Mouse (Mus musculus) lung, postnatal 36 days (tissue): ENCODE measurements around the gene Scn10a.
A peak's percentile ranks its signal among the peaks of the same experiment; 100 is the strongest.

Source experiments
- DNase-seq: peaks from one replicate; pipeline ENCODE4 v3.0.0; 2022; ENCODE audit warnings: mixed read lengths

Scn10a gene

GRCm38 (mm10) chr9:119719222-119719621 lies at the start of gene Scn10a:
Scn10a (minus strand) TSS chr9:119719322.
- DNase-seq = no peak

- DNase-seq = peak; percentile 64
Measured at GRCm38 (mm10) chr9:119768585-119768984, 49.5 kb upstream of the Scn10a start.

DNA sequence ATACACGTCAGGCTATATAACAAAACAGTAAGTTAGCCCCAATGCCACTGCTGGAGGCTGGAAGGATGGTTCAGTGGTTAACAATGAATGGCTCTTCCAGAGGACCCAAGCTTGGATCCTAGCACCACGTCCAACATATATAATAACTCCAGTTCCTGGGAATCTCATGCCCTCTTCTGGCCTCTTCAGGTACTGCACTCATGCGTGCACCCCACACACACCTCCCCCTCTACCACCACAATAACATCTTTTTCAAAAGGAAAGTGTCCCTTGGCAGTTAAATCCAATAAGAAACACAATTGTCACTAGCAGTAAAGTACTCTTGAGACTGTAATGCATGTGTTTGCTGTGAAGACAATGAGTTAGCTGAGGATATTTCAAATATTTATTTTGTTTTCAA lies 41.1 kb upstream of the Scn10a start:
- DNase-seq = no peak

- no peak for DNase-seq
Measured at GRCm38 (mm10) chr9:119759457-119759856, 40.3 kb upstream of the Scn10a start.

DNA sequence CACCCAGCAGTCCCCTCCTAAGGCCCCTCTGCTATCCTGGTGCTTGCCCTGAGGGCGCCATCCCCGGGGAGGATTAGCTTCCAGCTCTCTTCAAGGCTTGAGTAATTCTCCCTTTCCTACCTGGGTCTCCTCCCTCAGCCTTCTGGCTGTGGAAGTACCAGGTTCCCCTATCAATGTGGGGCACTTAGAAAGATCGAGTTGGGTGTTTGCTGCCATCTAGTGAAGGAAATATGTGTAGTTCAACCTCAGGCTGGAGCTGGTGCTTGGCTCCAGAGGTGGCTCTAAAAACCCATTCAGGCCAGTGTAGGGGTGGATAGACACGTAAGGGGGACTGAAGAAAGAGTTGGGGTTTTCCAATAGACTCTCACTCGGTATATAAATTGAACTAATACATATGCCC lies 32.4 kb upstream of the Scn10a start:
- DNase-seq = peak; percentile 23

DNA sequence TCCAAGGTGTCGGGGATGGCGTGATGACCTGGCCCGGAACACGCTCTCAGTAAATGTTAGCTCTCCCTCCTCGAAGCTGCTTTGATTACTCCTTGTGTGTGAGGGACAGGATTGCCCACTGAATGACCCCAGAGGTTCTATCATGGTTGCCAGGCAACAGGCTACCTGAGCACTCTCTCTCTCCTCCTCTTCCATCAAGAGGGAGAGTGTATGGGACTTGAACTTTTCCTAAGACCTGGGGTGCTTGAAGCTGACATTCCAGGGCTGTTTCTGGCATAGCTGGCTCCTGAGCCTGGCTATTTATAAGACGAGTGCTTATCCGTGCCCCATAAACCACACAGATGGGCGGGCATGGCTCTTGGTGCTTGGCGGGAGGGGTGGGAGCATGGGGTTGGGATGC lies 30.0 kb upstream of the Scn10a start:
- DNase-seq = no peak

DNA sequence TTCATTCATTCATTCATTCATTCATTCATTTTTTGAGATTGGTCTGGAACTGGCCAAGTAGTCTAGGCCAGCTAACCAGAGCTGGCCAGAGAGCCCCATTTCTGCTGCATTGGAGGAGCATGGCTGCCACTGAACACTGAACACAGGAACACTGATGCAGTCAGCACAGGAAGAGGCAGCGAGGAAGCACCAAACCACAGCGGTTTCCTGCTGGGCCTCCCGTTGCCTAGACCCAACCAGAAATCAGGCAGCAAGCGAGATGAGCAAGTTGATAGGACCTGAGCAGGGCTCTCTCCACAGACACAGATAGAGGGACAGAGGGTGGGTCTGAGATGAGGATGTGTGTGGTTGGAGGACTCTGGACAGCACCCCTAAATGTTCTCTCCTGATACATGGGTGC lies 24.8 kb upstream of the Scn10a start:
- DNase-seq = peak; percentile 22

GRCm38 (mm10) chr9:119743312-119743711 lies 24.2 kb upstream of the Scn10a start:
- DNase-seq = no peak

DNA sequence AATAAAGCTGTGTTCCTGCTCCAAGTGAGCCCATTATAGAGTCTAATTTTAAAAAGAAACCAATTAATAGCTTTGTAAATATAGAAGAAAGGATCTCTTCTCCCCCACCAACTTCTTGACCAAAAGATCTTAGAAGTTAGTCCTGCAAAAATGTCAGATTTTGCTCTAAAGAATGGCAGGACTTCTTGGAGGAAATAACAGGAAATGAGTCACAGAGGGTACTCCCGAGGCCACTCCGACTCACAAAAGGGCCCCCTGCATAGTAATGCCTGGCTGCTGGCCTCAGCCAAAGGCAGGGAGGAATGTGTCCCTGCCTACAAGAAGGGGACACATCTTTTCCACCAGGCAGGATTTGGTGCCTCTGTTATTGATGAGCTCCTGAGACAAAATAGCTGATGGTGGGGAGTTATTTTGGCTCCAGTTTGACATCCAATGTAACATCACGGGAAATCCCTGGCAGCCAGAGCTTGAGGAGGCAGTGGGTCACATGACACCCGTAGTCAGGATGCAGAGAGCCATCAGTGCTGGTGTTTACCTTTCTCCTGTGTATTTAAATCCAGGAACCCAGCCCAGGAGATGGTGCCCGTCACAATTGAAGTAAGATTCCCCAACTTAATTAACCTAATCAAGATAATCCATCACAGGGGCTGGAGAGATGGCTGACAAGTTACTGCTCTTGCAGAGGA lies 22.1 kb upstream of the Scn10a start:
- no peak for DNase-seq

DNA sequence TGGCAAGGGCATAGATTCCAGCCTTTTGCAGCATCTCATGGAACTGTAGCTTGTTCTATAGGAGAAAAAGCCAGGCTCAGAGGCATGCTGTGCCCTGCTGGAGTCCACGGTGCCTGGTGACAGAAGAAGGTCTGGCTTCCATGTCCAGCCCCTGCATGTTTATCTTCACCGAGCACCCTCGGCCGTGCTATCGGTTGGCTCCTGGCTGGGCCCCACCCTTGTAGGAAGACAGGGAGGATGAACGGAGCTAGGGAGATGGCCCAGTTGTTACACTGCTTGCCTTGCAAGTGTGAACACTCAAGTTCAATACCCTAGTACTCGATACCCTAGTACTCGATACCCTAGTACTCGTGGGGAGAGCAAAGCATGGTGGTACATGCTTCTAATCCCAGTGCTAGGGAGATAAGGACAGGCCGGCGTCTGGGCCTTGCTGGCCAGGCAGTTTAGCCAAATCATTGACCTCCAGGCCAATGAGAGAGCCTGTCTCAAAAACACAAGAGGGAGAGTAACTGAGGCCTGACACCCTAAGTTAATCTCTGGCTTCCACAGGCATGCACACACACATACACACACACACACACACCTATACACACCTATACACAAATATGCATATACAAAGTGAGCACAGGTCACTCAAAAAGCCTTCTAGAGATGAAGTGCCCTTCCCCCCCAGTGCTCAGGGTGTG lies 9.4 kb upstream of the Scn10a start:
- no peak for DNase-seq

- no peak for DNase-seq
Measured at GRCm38 (mm10) chr9:119726990-119727389, 7.9 kb upstream of the Scn10a start.

DNA sequence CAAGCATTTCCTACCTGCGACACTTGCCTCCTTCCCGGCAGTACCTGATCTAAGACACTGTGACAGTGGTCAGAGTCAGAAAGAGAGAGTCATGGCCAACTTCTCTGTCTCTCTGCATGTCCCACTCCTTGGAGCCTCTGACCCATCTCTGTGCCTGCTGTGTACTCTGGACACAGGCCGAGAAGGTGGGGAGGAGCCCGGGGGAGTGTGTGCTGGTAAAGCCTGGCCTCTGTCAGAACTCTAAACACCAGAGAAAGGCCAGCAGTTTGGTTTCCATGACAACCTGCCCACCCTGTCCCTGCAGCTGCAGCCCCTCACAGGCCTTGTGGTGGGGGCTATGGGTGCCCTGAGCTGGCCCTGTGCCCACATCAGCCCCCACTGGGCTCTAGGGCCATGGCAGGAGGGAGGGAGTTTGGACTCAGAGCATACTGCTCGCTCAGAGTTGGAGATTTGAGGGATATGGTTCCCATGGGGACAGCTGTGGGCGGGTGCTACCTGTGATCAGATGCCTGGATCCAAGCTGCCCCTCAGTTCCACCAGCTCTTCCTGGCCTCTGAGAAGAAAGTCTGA lies 6.3 kb upstream of the Scn10a start:
- no peak for DNase-seq

DNA sequence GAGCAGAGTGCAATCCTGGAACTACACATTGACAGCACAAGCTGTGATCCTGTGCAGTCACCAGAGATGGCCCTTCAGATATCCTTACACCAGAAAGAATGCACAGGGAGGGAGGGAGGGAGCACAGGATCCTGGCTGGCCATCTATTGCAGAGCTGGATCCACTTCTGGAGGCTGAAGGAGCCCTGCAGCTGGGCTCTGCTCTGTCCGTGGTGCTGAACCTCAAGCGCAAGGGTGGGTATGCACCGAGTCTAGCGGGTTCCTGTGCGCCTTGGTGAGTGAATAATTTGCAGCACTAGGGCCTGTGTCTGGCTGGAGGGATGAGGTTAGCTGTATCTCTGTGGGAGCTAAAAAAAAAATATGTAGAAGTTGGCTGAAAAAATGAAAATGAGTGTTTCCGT lies 12.4 kb downstream of the Scn10a start:
- peak; percentile 58 for DNase-seq

GRCm38 (mm10) chr9:119691505-119691904 lies 27.6 kb downstream of the Scn10a start:
- no peak for DNase-seq

GRCm38 (mm10) chr9:119691001-119691400 lies 28.1 kb downstream of the Scn10a start:
- no peak for DNase-seq

GRCm38 (mm10) chr9:119687893-119688292 lies 31.2 kb downstream of the Scn10a start:
- no peak for DNase-seq

- DNase-seq = peak; percentile 8
Measured at GRCm38 (mm10) chr9:119686187-119686586, 32.9 kb downstream of the Scn10a start.

DNA sequence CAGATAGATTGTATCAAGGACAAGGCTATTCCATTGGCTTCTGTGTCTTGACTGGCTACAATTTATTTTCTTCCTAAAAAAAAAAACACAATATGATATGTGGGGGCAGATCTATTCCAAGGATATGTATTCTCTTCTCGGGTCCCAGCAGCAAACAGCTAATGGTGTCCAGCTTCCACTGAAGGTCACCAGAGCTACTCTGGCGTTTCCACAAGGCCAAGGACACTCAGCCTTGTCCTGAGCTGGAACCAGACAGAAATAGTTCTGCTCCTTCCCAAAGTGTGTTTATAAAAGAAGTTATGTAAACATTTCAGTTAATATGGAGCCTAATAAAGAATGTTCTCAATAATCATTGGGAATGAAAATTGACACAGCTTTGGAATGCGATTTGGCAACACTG lies 38.2 kb downstream of the Scn10a start:
- peak; percentile 0 for DNase-seq

DNA sequence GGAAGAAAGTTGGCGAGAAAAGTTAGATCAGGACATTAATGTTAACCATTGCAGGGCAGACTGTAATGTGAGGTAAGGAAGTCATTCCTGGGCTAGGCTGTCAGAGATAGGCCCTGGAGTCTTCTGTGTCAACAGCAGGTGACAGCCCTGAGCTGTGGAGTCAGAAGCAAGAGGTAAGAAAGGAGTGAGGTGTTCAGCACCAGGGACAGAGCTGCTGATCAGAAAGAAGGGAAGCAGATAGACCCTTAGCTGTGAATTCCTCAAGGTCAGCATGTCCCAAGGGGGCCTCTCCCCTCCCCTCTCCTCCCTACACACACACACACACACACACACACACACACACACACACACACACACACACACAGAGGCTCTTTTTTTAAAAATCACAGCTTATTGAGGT lies 55.0 kb downstream of the Scn10a start:
- DNase-seq = peak; percentile 8

DNA sequence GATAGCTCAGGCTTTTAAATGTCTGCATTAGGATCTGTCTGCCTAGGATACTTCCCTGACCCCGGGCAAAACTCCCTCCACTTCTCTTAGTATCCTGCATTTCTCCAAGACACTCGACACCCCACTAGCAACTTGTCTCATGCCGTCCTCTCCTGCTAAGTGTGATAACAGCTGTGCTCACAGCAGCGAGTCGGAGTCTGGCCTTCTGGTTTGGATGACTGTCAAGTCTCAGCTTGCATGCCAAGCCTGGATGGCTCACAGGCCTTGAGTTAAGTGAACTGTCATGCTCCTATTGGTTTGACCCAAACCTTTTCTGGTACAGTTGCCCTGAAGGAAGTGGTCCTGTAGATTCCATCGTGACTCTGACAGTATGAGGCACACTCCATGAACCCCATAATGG lies 63.0 kb downstream of the Scn10a start:
- peak; percentile 20 for DNase-seq

GRCm38 (mm10) chr9:119653758-119654157 lies 65.4 kb downstream of the Scn10a start:
- no peak for DNase-seq

- peak; percentile 72 for DNase-seq
Measured at GRCm38 (mm10) chr9:119646942-119647547, 72.1 kb downstream of the Scn10a start.

GRCm38 (mm10) chr9:119641985-119642384 lies 77.1 kb downstream of the Scn10a start:
- DNase-seq = no peak
